Mouse (Mus musculus) CH12.LX (cell line): ENCODE results near the gene Lmo1. TPM values are rescaled to one million over a fixed set of nuclear protein-coding genes. Genes with fewer than 3 reads are reported as not detected.

Experiments
- DNase-seq: peaks from one replicate; pipeline ENCODE4 v3.0.0-alpha.2; 2013; ENCODE audit errors: extremely low read depth
- H3K27ac ChIP-seq: 2 replicates; pipeline ENCODE4 v1.5.1; 2012; ENCODE audit warnings: low read depth, mild to moderate bottlenecking, control low read depth, moderate library complexity; ENCODE audit not compliant: insufficient read depth
- H3K27me3 ChIP-seq: replicated peaks from 2 replicates; pipeline ENCODE3; 2012; ENCODE audit warnings: inconsistent platforms
- H3K36me3 ChIP-seq, 2 experiments: replicated peaks in 1 of 2; 2 replicates each; pipeline versions ENCODE3 to v1.6.1; 2012; ENCODE audit warnings: inconsistent platforms in 1 of 2, low read length in 1 of 2, mild to moderate bottlenecking in 1 of 2, mixed read lengths in 1 of 2, moderate library complexity in 1 of 2; ENCODE audit not compliant: control insufficient read depth in 1 of 2, insufficient read depth in 1 of 2
- H3K4me1 ChIP-seq, 2 experiments: 2 replicates each; pipeline ENCODE4 v1.6.1; 2012; ENCODE audit warnings: inconsistent platforms in 1 of 2, moderate library complexity in 1 of 2; ENCODE audit not compliant: insufficient read depth in 2 of 2, control insufficient read depth in 1 of 2
- H3K4me2 ChIP-seq: 2 replicates; pipeline ENCODE4 v1.6.1; 2012; ENCODE audit warnings: low read depth, mild to moderate bottlenecking, control low read depth; ENCODE audit not compliant: poor library complexity, insufficient read depth, severe bottlenecking
- H3K4me3 ChIP-seq, 3 experiments: fragments of 150-350 bp in 1 of 3; sonication (generic) in 1 of 3; replicated peaks in 1 of 3; 2 replicates each; pipeline versions ENCODE3 to v1.5.1; 2011 to 2012; ENCODE audit warnings: low read depth in 2 of 3, low read length in 2 of 3, mild to moderate bottlenecking in 2 of 3, moderate library complexity in 2 of 3, control low read depth in 1 of 3, improper control_type of control experiment in 1 of 3, inconsistent platforms in 1 of 3, mixed read lengths in 1 of 3; ENCODE audit not compliant: poor library complexity in 1 of 3
- H3K79me2 ChIP-seq: replicated peaks from 2 replicates; pipeline ENCODE4 v1.6.1; 2012; ENCODE audit warnings: mild to moderate bottlenecking, moderate library complexity; ENCODE audit not compliant: control insufficient read depth, poor library complexity, insufficient read depth, severe bottlenecking; ENCODE audit errors: extremely low read depth
- H3K9ac ChIP-seq: 2 replicates; pipeline ENCODE4 v1.6.1; 2012; ENCODE audit warnings: low read depth, mild to moderate bottlenecking, control low read depth, moderate library complexity; ENCODE audit not compliant: insufficient read depth
- H3K9me3 ChIP-seq: replicated peaks from 2 replicates; pipeline ENCODE3; 2012; ENCODE audit warnings: low read length, inconsistent platforms, mixed read lengths
- CTCF ChIP-seq, 2 experiments: IDR thresholded peaks in 1 of 2; conservative IDR thresholded peaks in 1 of 2; 2 replicates each; pipeline ENCODE4 v1.5.1; 2011 to 2012; ENCODE audit warnings: low read depth in 2 of 2, low read length in 2 of 2, improper control_type of control experiment in 1 of 2, inconsistent platforms in 1 of 2, mild to moderate bottlenecking in 1 of 2, moderate library complexity in 1 of 2
- E2F4 ChIP-seq: IDR thresholded peaks from 2 replicates; pipeline ENCODE4 v1.6.1; 2011; ENCODE audit warnings: low read depth, low read length, improper control_type of control experiment; ENCODE audit not compliant: insufficient replicate concordance
- ELF1 ChIP-seq: IDR thresholded peaks from 2 replicates; pipeline ENCODE4 v1.6.1; 2014; ENCODE audit warnings: low read depth, mild to moderate bottlenecking, inconsistent platforms, low read length, improper control_type of control experiment
- EP300 ChIP-seq: IDR thresholded peaks from 2 replicates; pipeline ENCODE4 v1.6.1; 2011; ENCODE audit warnings: low read length, improper control_type of control experiment
- ETS1 ChIP-seq: conservative IDR thresholded peaks from 2 replicates; pipeline ENCODE4 v1.6.1; 2012; ENCODE audit warnings: low read depth, mild to moderate bottlenecking, inconsistent platforms, low read length, improper control_type of control experiment, moderate library complexity
- GABPA ChIP-seq: IDR thresholded peaks from 2 replicates; pipeline ENCODE4 v1.6.1; 2012; ENCODE audit warnings: low read depth, low read length, improper control_type of control experiment, inconsistent platforms; ENCODE audit not compliant: insufficient replicate concordance
- HCFC1 ChIP-seq: IDR thresholded peaks from 2 replicates; pipeline ENCODE4 v1.6.1; 2012; ENCODE audit warnings: low read depth, mild to moderate bottlenecking, inconsistent platforms, low read length, improper control_type of control experiment
- JUND ChIP-seq: conservative IDR thresholded peaks from 2 replicates; pipeline ENCODE4 v1.6.1; 2011; ENCODE audit warnings: low read depth, low read length, improper control_type of control experiment
- MAFK ChIP-seq: IDR thresholded peaks from 2 replicates; pipeline ENCODE4 v1.6.1; 2011; ENCODE audit warnings: low read length, improper control_type of control experiment; ENCODE audit not compliant: insufficient replicate concordance
- MAZ ChIP-seq: IDR thresholded peaks from 2 replicates; pipeline ENCODE4 v1.6.1; 2012; ENCODE audit warnings: low read depth, mild to moderate bottlenecking, inconsistent platforms, low read length, improper control_type of control experiment, moderate library complexity
- MEF2A ChIP-seq: IDR thresholded peaks from 2 replicates; pipeline ENCODE4 v1.6.1; 2014; ENCODE audit warnings: low read depth, mild to moderate bottlenecking, inconsistent platforms, low read length, improper control_type of control experiment, borderline replicate concordance
- MXI1 ChIP-seq: IDR thresholded peaks from 2 replicates; pipeline ENCODE4 v1.6.1; 2011; ENCODE audit warnings: mild to moderate bottlenecking, low read depth, low read length, improper control_type of control experiment
- MYC ChIP-seq: IDR thresholded peaks from 2 replicates; pipeline ENCODE4 v1.6.1; 2011; ENCODE audit warnings: low read depth, mild to moderate bottlenecking, improper control_type of control experiment, low read length
- NRF1 ChIP-seq: IDR thresholded peaks from 2 replicates; pipeline ENCODE4 v1.6.1; 2014; ENCODE audit warnings: low read depth, mild to moderate bottlenecking, inconsistent platforms, low read length, improper control_type of control experiment, moderate library complexity
- RCOR1 ChIP-seq: conservative IDR thresholded peaks from 2 replicates; pipeline ENCODE4 v1.6.1; 2012; ENCODE audit warnings: low read depth, mild to moderate bottlenecking, inconsistent platforms, low read length, improper control_type of control experiment
- SIN3A ChIP-seq: IDR thresholded peaks from 2 replicates; pipeline ENCODE4 v1.6.1; 2012; ENCODE audit warnings: low read length, improper control_type of control experiment, inconsistent platforms
- SMC3 ChIP-seq: IDR thresholded peaks from 2 replicates; pipeline ENCODE4 v1.6.1; 2011; ENCODE audit warnings: low read depth, low read length, improper control_type of control experiment
- TBP ChIP-seq: conservative IDR thresholded peaks from 2 replicates; pipeline ENCODE4 v1.6.1; 2011; ENCODE audit warnings: low read depth, low read length, improper control_type of control experiment
- UBTF ChIP-seq: IDR thresholded peaks from 2 replicates; pipeline ENCODE4 v1.6.1; 2012; ENCODE audit warnings: low read depth, mild to moderate bottlenecking, inconsistent platforms, low read length, improper control_type of control experiment, moderate library complexity
- USF1 ChIP-seq: IDR thresholded peaks from 2 replicates; pipeline ENCODE4 v1.6.1; 2014; ENCODE audit warnings: low read depth, mild to moderate bottlenecking, inconsistent platforms, low read length, improper control_type of control experiment
- USF2 ChIP-seq: conservative IDR thresholded peaks from 2 replicates; pipeline ENCODE4 v1.6.1; 2011; ENCODE audit warnings: low read depth, low read length, improper control_type of control experiment
- ZC3H11A ChIP-seq: IDR thresholded peaks from 2 replicates; pipeline ENCODE4 v1.6.1; 2012; ENCODE audit warnings: low read depth, mild to moderate bottlenecking, inconsistent platforms, low read length, improper control_type of control experiment
- ZMIZ1 ChIP-seq: IDR thresholded peaks from 2 replicates; pipeline ENCODE4 v1.6.1; 2012; ENCODE audit warnings: low read depth, mild to moderate bottlenecking, inconsistent platforms, low read length, improper control_type of control experiment
- ZNF384 ChIP-seq: IDR thresholded peaks from 2 replicates; pipeline ENCODE4 v1.6.1; 2012; ENCODE audit warnings: low read depth, low read length, improper control_type of control experiment, inconsistent platforms
- dilution Hi-C: fragments of 300-500 bp; cut with MboI; formaldehyde crosslinking; loops from 2 replicates; pipeline ENCODE4 v1.14.3; 2020; ENCODE audit warnings: low sequenced_read_pairs; ENCODE audit not compliant: extremely low pct_unique_long_range_greater_than_20kb, extremely low pct_ligation_motif_present
- in situ Hi-C: fragments of 300-500 bp; cut with MboI; formaldehyde crosslinking; loops from 3 replicates; pipeline ENCODE4 v1.14.3; 2019; ENCODE audit warnings: low sequenced_read_pairs, low pct_ligation_motif_present, low pct_unique_long_range_greater_than_20kb, mixed read lengths
- polyA plus RNA-seq: library from polyadenylated mRNA; unstranded; fragments of >175 nt; gene quantifications from 2 replicates; pipeline ENCODE4 v1.2.1, GENCODE M21; 2012; ENCODE audit warnings: low read depth; ENCODE audit not compliant: insufficient read length
- total RNA-seq, 2 experiments: library from RNA; depleted of rRNA; stranded (reverse); fragments of 300-350 nt in 1 of 2; fragments of >200 nt in 1 of 2; gene quantifications; 2 replicates each; pipeline ENCODE4 v1.2.3; 2012 to 2014

The Lmo1 gene
- total and polyA plus RNA-seq, 3 experiments = 0.30 TPM; not detected in 2

DNA sequence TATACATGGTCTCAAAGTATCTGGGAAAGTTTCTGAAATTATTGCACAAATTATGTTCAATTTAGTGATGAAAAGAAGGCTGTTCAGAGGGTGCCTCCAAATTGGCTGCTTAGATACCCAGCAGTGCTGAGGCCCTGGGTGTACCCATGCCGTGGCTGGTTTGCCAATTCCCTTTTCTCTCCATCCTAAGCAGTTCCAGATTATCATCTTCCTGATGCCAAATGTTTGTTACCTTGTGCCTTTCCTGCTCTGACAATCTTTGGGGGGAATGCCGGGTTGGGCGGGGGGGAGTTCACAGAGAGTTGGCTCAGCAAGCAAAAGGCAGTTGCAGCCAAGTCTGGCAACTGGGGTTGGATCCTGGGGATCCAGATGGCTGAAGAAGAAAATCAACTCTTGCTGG, 1.7 kb upstream of the Lmo1 start:
- H3K4me2 ChIP-seq = no peak overlapping the region
- H3K4me3 ChIP-seq = no peak overlapping the region
- TF ChIP-seq TBP (no peak), CTCF (conservative IDR thresholded peaks at IDR 0.05 in 1 of 2, IDR thresholded peaks at IDR 0.05 in 1 of 2; ENCODE audit: low read depth in 2 of 2, low read length in 2 of 2) (no peak), MAZ (no peak), JUND (no peak), ZMIZ1 (no peak), ELF1 (no peak), ZNF384 (no peak)
- peaks cover 71% of the 10 kb centered on the region for H3K27me3 ChIP-seq
- H3K36me3 ChIP-seq = no peaks in the 10 kb centered on the region
- peaks cover 2% of the 10 kb centered on the region for H3K9me3 ChIP-seq
- DNase-seq = no peak
- no peak overlapping the region for H3K27ac ChIP-seq
- no peak overlapping the region for H3K9ac ChIP-seq
- dilution Hi-C loops = no loop called here
- H3K79me2 ChIP-seq = no peaks in the 10 kb centered on the region
- H3K4me1 ChIP-seq = no peaks in the 10 kb centered on the region
- in situ Hi-C loops = no loop called here

DNA sequence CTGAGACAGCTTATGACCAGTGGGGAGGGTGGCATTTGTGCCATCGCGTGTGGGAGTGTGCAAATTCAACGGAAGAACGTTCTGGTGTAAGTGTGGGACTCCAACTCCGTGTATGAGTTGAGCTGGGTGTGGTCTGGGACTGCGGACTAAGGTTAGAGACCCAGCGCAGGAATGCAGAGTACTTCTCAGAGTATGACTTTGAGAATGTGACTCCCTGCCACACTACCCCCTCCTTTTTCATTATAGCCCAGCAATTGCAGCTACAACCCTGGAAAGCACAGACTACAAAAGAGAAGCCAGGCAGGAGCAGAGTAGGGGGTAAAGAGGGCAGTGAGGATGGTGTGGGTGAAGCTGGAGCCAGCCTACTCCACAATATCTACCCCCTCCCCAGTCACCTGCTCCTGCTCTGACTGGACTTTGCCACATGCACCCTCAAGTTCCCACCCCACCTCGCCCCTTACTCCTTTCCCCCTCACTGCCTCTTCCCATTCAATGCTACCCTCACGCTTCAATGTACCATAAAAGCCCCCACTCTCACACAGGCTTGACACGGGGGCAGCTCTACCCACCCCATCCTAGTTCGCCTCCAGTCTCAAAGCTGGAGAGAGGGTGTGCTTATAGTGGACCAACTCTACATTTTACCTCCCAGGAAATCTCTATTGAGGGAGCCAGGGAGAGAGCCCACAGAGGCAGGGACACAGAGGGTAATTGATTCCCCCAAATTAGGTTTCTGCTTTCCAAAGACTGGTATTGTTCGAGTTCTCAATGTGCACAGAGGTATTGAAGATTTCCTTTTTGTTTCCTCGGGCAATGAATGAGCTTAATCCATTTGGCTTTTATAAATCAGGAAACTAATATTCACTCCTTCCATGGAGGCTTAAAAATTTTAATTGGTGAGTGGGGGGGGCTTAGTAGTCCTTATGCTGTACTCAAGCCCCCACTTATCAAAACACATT, 941 bp upstream of the Lmo1 start:
- H3K9ac ChIP-seq = no peak overlapping the region
- dilution Hi-C loops = no loop called here

DNA sequence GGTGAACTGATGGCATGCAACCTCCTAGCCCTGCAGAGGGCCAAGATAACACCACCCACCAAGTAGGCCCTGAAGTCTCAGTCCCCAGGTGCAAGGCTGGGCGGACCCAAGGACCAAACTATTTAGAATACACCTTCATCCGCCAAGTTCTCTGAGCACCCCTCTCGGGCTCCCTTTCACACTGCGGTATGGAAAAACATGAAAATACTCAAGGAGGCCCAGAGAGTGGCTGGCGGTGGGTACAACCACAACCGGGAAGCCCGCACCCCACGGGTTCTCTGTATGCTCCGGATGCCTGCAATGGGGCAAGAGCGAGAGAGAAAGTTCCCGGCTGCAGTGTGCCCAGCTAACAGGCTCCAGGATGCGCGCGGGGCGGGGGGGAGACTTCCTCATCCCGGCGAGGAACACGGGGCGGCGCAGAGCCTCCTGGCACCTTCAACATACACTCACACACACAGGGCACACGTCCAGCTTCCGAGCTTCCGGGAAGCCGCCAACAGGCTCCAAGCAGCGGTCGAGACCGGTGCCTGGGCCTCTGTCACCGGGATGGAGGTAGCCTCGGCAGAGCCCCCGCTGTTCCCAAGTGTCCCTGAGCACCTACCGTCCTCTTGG, 564 bp downstream of the Lmo1 start:
- dilution Hi-C loops (no loop called here), in situ Hi-C loops (no loop called here)
- Histone ChIP-seq H3K4me2 (no peak overlapping the region), H3K36me3 (no peaks in the 10 kb centered on the region), H3K4me1 (no peaks in the 10 kb centered on the region; a peak in 1 of 4 replicates), H3K27me3 (peaks cover 81% of the 10 kb centered on the region), H3K27ac (no peak overlapping the region), H3K9me3 (peaks cover 5% of the 10 kb centered on the region), H3K9ac (no peak overlapping the region), H3K79me2 (no peaks in the 10 kb centered on the region), H3K4me3 (no peak overlapping the region)
- DNase-seq = no peak
- TF ChIP-seq MYC (no peak), NRF1 (no peak), USF2 (no peak), TBP (no peak), MAFK (no peak), SMC3 (no peak), USF1 (no peak), GABPA (no peak), RCOR1 (no peak), EP300 (no peak), JUND (no peak), CTCF (conservative IDR thresholded peaks at IDR 0.05 in 1 of 2, IDR thresholded peaks at IDR 0.05 in 1 of 2; ENCODE audit: low read depth in 2 of 2, low read length in 2 of 2) (no peak), HCFC1 (no peak), SIN3A (no peak), E2F4 (no peak)

More for the DNA sequence above, 941 bp upstream of the Lmo1 start:
- peaks cover 2% of the 10 kb centered on the region for H3K9me3 ChIP-seq
- peaks cover 73% of the 10 kb centered on the region for H3K27me3 ChIP-seq
- no peak for DNase-seq
- H3K36me3 ChIP-seq = no peaks in the 10 kb centered on the region
- no peaks in the 10 kb centered on the region for H3K79me2 ChIP-seq
- TF ChIP-seq MXI1 = no peak
- TF ChIP-seq ETS1 = no peak
- TF ChIP-seq MEF2A = no peak
- TF ChIP-seq MAZ = no peak
- TF ChIP-seq EP300 = no peak
- TF ChIP-seq ZNF384 = no peak
- no peak for TF ChIP-seq TBP
- no peak for TF ChIP-seq MYC
- no peak for TF ChIP-seq SMC3
- no peak for TF ChIP-seq UBTF
- TF ChIP-seq ZC3H11A = no peak
- no peak for TF ChIP-seq GABPA
- H3K4me3 ChIP-seq = no peak overlapping the region
- no peak overlapping the region for H3K4me2 ChIP-seq
- no peak overlapping the region for H3K27ac ChIP-seq
- H3K4me1 ChIP-seq = no peaks in the 10 kb centered on the region
- in situ Hi-C loops = no loop called here
